Mouse (Mus musculus): ENCODE results near the gene Tubb3.

- TF ChIP-seq CTCF (IDR thresholded peaks at IDR 0.05; ENCODE audit: extremely low read depth, insufficient read length, insufficient replicate concordance, low read depth, low read length) (no peak), POLR2A (IDR thresholded peaks at IDR 0.05; ENCODE audit: low read depth, low read length) (no peak)
Measured at GRCm38 (mm10) chr8:123454559-123454958, 43.3 kb downstream of the Tubb3 start.

Measured in small intestine, adult 2 months (tissue).